Mouse (Mus musculus) neural tube, embryonic 11.5 days (tissue): ENCODE results near the gene Ppp2r1b. TPM values are rescaled to one million over a fixed set of nuclear protein-coding genes. Genes with fewer than 3 reads are reported as not detected.

ENCODE experiments used
- ATAC-seq: fragments of 200-750 bp; cut with Nextera tagmentation; 2 replicates; pipeline ENCODE4 v1.8.0; 2017; ENCODE audit warnings: moderate number of reproducible peaks, mild to moderate bottlenecking, moderate TSS enrichment, moderate library complexity; ENCODE audit not compliant: insufficient read depth, low FRiP score, low TSS enrichment
- DNase-seq: peaks from one replicate; pipeline ENCODE4 v3.0.0-alpha.2; 2015; ENCODE audit warnings: low spot score
- H3K27ac ChIP-seq: fragments of 300-500 bp; sonication (generic); 2 replicates; pipeline ENCODE4 v1.5.1; 2014; ENCODE audit warnings: low read depth, mild to moderate bottlenecking, low read length
- H3K27me3 ChIP-seq: fragments of 300-500 bp; sonication (generic); 2 replicates; pipeline ENCODE4 v1.6.1; 2014; ENCODE audit warnings: mild to moderate bottlenecking, low read length, mixed read lengths; ENCODE audit not compliant: control insufficient read depth, insufficient read depth
- H3K36me3 ChIP-seq: fragments of 300-500 bp; sonication (generic); 2 replicates; pipeline ENCODE4 v1.6.1; 2014; ENCODE audit warnings: mild to moderate bottlenecking, low read length, moderate library complexity, mixed read lengths; ENCODE audit not compliant: control insufficient read depth, insufficient read depth
- H3K4me1 ChIP-seq: fragments of 300-500 bp; sonication (generic); 2 replicates; pipeline ENCODE4 v1.6.1; 2014; ENCODE audit warnings: low read length, mixed read lengths; ENCODE audit not compliant: control insufficient read depth, insufficient read depth
- H3K4me2 ChIP-seq: fragments of 300-500 bp; sonication (generic); 2 replicates; pipeline ENCODE4 v1.6.1; 2014; ENCODE audit warnings: low read depth, mild to moderate bottlenecking, moderate library complexity
- H3K4me3 ChIP-seq: fragments of 300-500 bp; sonication (generic); 2 replicates; pipeline ENCODE4 v1.5.1; 2014; ENCODE audit warnings: low read depth, low read length
- H3K9ac ChIP-seq: fragments of 300-500 bp; sonication (generic); 2 replicates; pipeline ENCODE4 v1.6.1; 2014; ENCODE audit warnings: mild to moderate bottlenecking, low read length
- H3K9me3 ChIP-seq: fragments of 300-500 bp; sonication (generic); 2 replicates; pipeline ENCODE4 v1.6.1; 2016; ENCODE audit warnings: low read length; ENCODE audit not compliant: control insufficient read depth
- WGBS: fragments of 180-500 bp; shearing (Covaris S2); extraction: QIAGEN DNeasy Blood & Tissue Kit; methylation state at CpG from one replicate; pipeline ENCODE4 v1.1.7; 2014; 5-methylcytosine and 5-hydroxymethylcytosine counted together
- polyA plus RNA-seq: library from polyadenylated mRNA; unstranded; fragments of >200 nt; fragmentation: Nextera tagmentation; extraction: Ambion mirVana; gene quantifications from 2 replicates; pipeline ENCODE4 v1.2.1, GENCODE M21; 2014

Gene Ppp2r1b
- polyA plus RNA-seq, 1 experiment from 2014 or later = 121 TPM

- H3K4me2 ChIP-seq = no peak overlapping the region
- ATAC-seq (no peak), DNase-seq (no peak)
- no peaks in the 10 kb centered on the region for H3K4me1 ChIP-seq
- H3K36me3 ChIP-seq = peaks cover 27% of the 10 kb centered on the region
- H3K9me3 ChIP-seq = no peaks in the 10 kb centered on the region
- WGBS = 83% methylated on average over 8 of the region's 8 CpGs
- H3K27me3 ChIP-seq = no peaks in the 10 kb centered on the region
- H3K4me3 ChIP-seq = no peak overlapping the region
- H3K9ac ChIP-seq = no peak overlapping the region
- no peak overlapping the region for H3K27ac ChIP-seq
Observed at GRCm38 (mm10) chr9:50865803-50866202, 20.7 kb downstream of the Ppp2r1b start.

- ATAC-seq = no peak
- Histone ChIP-seq H3K4me1 (no peaks in the 10 kb centered on the region), H3K4me3 (no peak overlapping the region), H3K4me2 (no peak overlapping the region), H3K9ac (no peak overlapping the region), H3K27me3 (no peaks in the 10 kb centered on the region), H3K27ac (no peak overlapping the region), H3K9me3 (no peaks in the 10 kb centered on the region), H3K36me3 (peaks cover 25% of the 10 kb centered on the region)
- no peak for DNase-seq
- 97% methylated on average over 6 of the region's 6 CpGs for WGBS
Observed at GRCm38 (mm10) chr9:50867015-50867414, 21.9 kb downstream of the Ppp2r1b start.

- no peaks in the 10 kb centered on the region for H3K27me3 ChIP-seq
- no peaks in the 10 kb centered on the region for H3K9me3 ChIP-seq
- no peak overlapping the region for H3K4me3 ChIP-seq
- H3K27ac ChIP-seq = no peak overlapping the region
- WGBS = 86% methylated on average over 2 of the region's 2 CpGs
- H3K4me1 ChIP-seq = no peaks in the 10 kb centered on the region
- DNase-seq = no peak
- peaks cover 21% of the 10 kb centered on the region for H3K36me3 ChIP-seq
- no peak for ATAC-seq
- H3K4me2 ChIP-seq = no peak overlapping the region
- no peak overlapping the region for H3K9ac ChIP-seq
Observed at GRCm38 (mm10) chr9:50868182-50868581, 23.1 kb downstream of the Ppp2r1b start.

GRCm38 (mm10) chr9:50873210-50873609 lies 28.1 kb downstream of the Ppp2r1b start:
- Histone ChIP-seq H3K27ac (no peak overlapping the region), H3K27me3 (no peaks in the 10 kb centered on the region), H3K4me2 (no peak overlapping the region), H3K9me3 (no peaks in the 10 kb centered on the region), H3K4me1 (no peaks in the 10 kb centered on the region), H3K36me3 (peaks cover 17% of the 10 kb centered on the region), H3K4me3 (no peak overlapping the region), H3K9ac (no peak overlapping the region)
- WGBS = 95% methylated on average over 9 of the region's 9 CpGs
- ATAC-seq = no peak
- no peak for DNase-seq

GRCm38 (mm10) chr9:50874031-50874430 lies 28.9 kb downstream of the Ppp2r1b start:
- Histone ChIP-seq H3K9ac (no peak overlapping the region), H3K4me2 (no peak overlapping the region), H3K36me3 (peaks cover 17% of the 10 kb centered on the region), H3K4me1 (no peaks in the 10 kb centered on the region), H3K27ac (no peak overlapping the region), H3K4me3 (no peak overlapping the region), H3K9me3 (no peaks in the 10 kb centered on the region), H3K27me3 (no peaks in the 10 kb centered on the region)
- ATAC-seq (no peak), DNase-seq (no peak)
- 96% methylated on average over 6 of the region's 6 CpGs for WGBS

GRCm38 (mm10) chr9:50875470-50875869 lies 30.4 kb downstream of the Ppp2r1b start:
- H3K36me3 ChIP-seq = peaks cover 19% of the 10 kb centered on the region

GRCm38 (mm10) chr9:50876287-50876686 lies 31.2 kb downstream of the Ppp2r1b start:
- no peak for ATAC-seq
- Histone ChIP-seq H3K9ac (no peak overlapping the region), H3K4me2 (no peak overlapping the region), H3K4me1 (no peaks in the 10 kb centered on the region), H3K27me3 (no peaks in the 10 kb centered on the region), H3K9me3 (no peaks in the 10 kb centered on the region), H3K27ac (no peak overlapping the region), H3K36me3 (peaks cover 15% of the 10 kb centered on the region), H3K4me3 (no peak overlapping the region)
- DNase-seq = no peak
- WGBS = 94% methylated on average over 3 of the region's 3 CpGs

More at GRCm38 (mm10) chr9:50875470-50875869, 30.4 kb downstream of the Ppp2r1b start:
- ATAC-seq (no peak), DNase-seq (no peak)
- no peak overlapping the region for H3K4me2 ChIP-seq
- no peak overlapping the region for H3K9ac ChIP-seq
- H3K27ac ChIP-seq = no peak overlapping the region
- H3K27me3 ChIP-seq = no peaks in the 10 kb centered on the region
- WGBS = 97% methylated on average over 4 of the region's 4 CpGs
- no peaks in the 10 kb centered on the region for H3K4me1 ChIP-seq
- H3K4me3 ChIP-seq = no peak overlapping the region
- no peaks in the 10 kb centered on the region for H3K9me3 ChIP-seq

GRCm38 (mm10) chr9:50877431-50877830 lies 32.3 kb downstream of the Ppp2r1b start:
- Histone ChIP-seq H3K4me3 (no peak overlapping the region), H3K4me2 (no peak overlapping the region), H3K27me3 (no peaks in the 10 kb centered on the region), H3K9me3 (no peaks in the 10 kb centered on the region), H3K4me1 (no peaks in the 10 kb centered on the region), H3K9ac (no peak overlapping the region), H3K36me3 (peaks cover 15% of the 10 kb centered on the region), H3K27ac (no peak overlapping the region)
- 87% methylated on average over 3 of the region's 3 CpGs for WGBS
- no peak for DNase-seq
- ATAC-seq = no peak

- Histone ChIP-seq H3K4me1 (no peaks in the 10 kb centered on the region), H3K4me3 (no peak overlapping the region), H3K36me3 (peaks cover 2% of the 10 kb centered on the region; the same call in 1 of the 2 replicates), H3K4me2 (no peak overlapping the region), H3K27me3 (no peaks in the 10 kb centered on the region), H3K27ac (no peak overlapping the region), H3K9ac (no peak overlapping the region), H3K9me3 (no peaks in the 10 kb centered on the region)
- DNase-seq (no peak), ATAC-seq (no peak)
- WGBS = 91% methylated on average over 2 of the region's 2 CpGs
Observed at GRCm38 (mm10) chr9:50882183-50882582, 37.1 kb downstream of the Ppp2r1b start.
